Mouse (Mus musculus) gastrocnemius, adult 18-20 months (tissue): ENCODE measurements around the gene Emc4. TPM values are rescaled to one million over a fixed set of nuclear protein-coding genes. Genes with fewer than 3 reads are reported as not detected.

ENCODE experiments used
- DNase-seq: peaks from one replicate; pipeline ENCODE4 v3.0.0; 2021; ENCODE audit warnings: low spot score
- total RNA-seq, 2 experiments: library from RNA; stranded (reverse); gene quantifications; 2 replicates each; pipeline ENCODE4 v1.2.3; 2021

Gene Emc4
- total RNA-seq, 2 experiments from 2014 or later = 72.7 to 77.9 TPM

- no peak for DNase-seq
Measured at GRCm38 (mm10) chr2:112339736-112340135, 28.1 kb downstream of the Emc4 start.

- DNase-seq = no peak
Measured at GRCm38 (mm10) chr2:112337211-112337610, 30.6 kb downstream of the Emc4 start.

GRCm38 (mm10) chr2:112332051-112332898 is 35.6 kb downstream of the Emc4 start:
- DNase-seq = no peak

GRCm38 (mm10) chr2:112328069-112328777 is 39.6 kb downstream of the Emc4 start:
- no peak for DNase-seq

GRCm38 (mm10) chr2:112318905-112319304 is 48.9 kb downstream of the Emc4 start:
- DNase-seq = peak; percentile 16

- DNase-seq = no peak
Measured at GRCm38 (mm10) chr2:112318227-112318626, 49.6 kb downstream of the Emc4 start.

GRCm38 (mm10) chr2:112315638-112316037 is 52.2 kb downstream of the Emc4 start:
- no peak for DNase-seq

Other genes with a start within 250 kb of the Emc4 start
- not detected for gene Olfr1316, start 233.1 kb downstream of the Emc4 start, total RNA-seq
- not detected for gene Olfr1317, start 227.7 kb downstream of the Emc4 start, total RNA-seq
- gene Olfr1318, start 213.8 kb downstream of the Emc4 start, total RNA-seq = not detected
- 1 to 10 TPM in 1 of 2 experiments, under 1 TPM in 1; 0.82 to 1.1 TPM for gene Lpcat4, start 128.6 kb downstream of the Emc4 start, total RNA-seq
- not detected for gene Nutm1, start 108.7 kb downstream of the Emc4 start, total RNA-seq
- 10 to 100 TPM; 52.3 to 59.1 TPM for gene Nop10, start 106.1 kb downstream of the Emc4 start, total RNA-seq
- gene Slc12a6, start 102.2 kb downstream of the Emc4 start, total RNA-seq = 10 to 100 TPM; 26.2 to 26.4 TPM
- gene Gm21985, start 101.7 kb downstream of the Emc4 start, total RNA-seq = under 1 TPM; 0.24 to 0.80 TPM
- 1 to 10 TPM; 2.7 to 3.2 TPM for gene Katnbl1, start 11.2 kb upstream of the Emc4 start, total RNA-seq
- 10 to 100 TPM; 12.8 to 13.4 TPM for gene Emc7, start 87.0 kb upstream of the Emc4 start, total RNA-seq
- gene Chrm5, start 112.7 kb upstream of the Emc4 start, total RNA-seq = not detected
- gene Aven, start 124.9 kb upstream of the Emc4 start, total RNA-seq = 10 to 100 TPM; 11.1 to 15.5 TPM